Mouse (Mus musculus) heart, postnatal 0 days (tissue): Measurements from ENCODE around the gene Tex33.

ENCODE experiments used
- CTCF ChIP-seq: IDR thresholded peaks from 2 replicates; pipeline ENCODE4 v1.5.1; 2016; ENCODE audit warnings: antibody characterized with exemption, control low read depth, low read depth
- EP300 ChIP-seq: IDR thresholded peaks from 2 replicates; pipeline ENCODE4 v1.6.1; 2016; ENCODE audit warnings: antibody characterized with exemption, low read depth

DNA sequence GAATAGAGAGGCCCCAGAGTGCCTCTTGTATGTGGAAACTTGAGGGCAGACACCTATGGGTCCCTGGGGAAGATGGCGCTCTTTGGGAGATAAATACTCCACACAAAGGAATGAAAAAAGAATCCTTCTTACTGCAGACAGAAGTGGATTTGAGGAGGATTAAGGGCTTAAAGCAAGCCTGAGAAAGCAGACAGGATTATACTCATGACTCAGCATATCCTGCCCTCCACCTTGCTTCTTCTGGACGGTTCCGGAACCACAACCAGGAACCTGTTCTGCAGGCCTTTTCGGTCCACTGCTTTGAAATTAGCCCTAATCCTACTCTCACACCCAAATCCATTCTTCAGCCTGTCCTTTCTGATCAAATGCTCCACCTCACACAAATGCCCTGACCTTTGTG, 13.6 kb downstream of the Tex33 start:
- TF ChIP-seq CTCF (no peak), EP300 (no peak)
